Mouse (Mus musculus) cerebellum, adult 2 months (tissue): ENCODE results near the gene Bend5.

Experiments used
- CTCF ChIP-seq: fragments of 200-500 bp; IDR thresholded peaks from 2 replicates; pipeline ENCODE4 v1.5.1; 2011; ENCODE audit warnings: low read depth, mild to moderate bottlenecking, control low read depth, low read length, moderate library complexity, borderline replicate concordance; ENCODE audit not compliant: insufficient read depth
- POLR2A ChIP-seq: fragments of 200-500 bp; IDR thresholded peaks from 2 replicates; pipeline ENCODE4 v1.6.1; 2011; ENCODE audit warnings: low read length, control low read depth, borderline replicate concordance; ENCODE audit not compliant: insufficient read depth

DNA sequence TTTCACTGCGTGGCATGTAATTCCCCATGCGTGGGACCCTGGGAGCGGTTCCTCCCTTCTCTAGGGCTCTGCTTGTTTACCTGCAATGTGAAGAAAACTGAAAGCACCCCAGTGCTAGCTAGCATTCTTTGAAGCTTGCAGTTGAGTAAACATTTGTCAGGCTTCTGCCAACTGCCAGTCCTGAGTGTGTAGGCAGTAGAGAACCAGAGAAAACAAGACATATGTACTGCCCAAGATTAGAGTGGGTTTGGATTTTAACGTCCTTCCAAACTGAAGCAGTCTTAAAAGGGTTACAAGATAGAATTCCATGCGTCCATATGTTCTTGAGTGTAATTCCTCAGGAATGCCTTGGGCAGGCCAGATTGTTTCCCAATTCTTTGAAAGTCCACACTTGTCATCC lies 17.6 kb downstream of the Bend5 start:
- TF ChIP-seq POLR2A (no peak), CTCF (no peak)
